Mouse (Mus musculus) heart, postnatal 36 days (tissue): ENCODE measurements around the gene Gm10283. TPM values are rescaled to one million over a fixed set of nuclear protein-coding genes. Genes with fewer than 3 reads are reported as not detected.

ENCODE experiments used
- total RNA-seq, 2 experiments: library from RNA; stranded (reverse); gene quantifications; 2 replicates each; pipeline ENCODE4 v1.2.3; 2021

Gene Gm10283
- total RNA-seq, 2 experiments from 2014 or later = not detected

Other genes with a start within 250 kb of the Gm10283 start
- not detected for gene Aadat, start 2.7 kb upstream of the Gm10283 start, total RNA-seq
- gene Mfap3l, start 129.6 kb upstream of the Gm10283 start, total RNA-seq = 10 to 100 TPM in 1 of 2 experiments, 1 to 10 TPM in 1; 8.7 to 10.4 TPM